Mouse (Mus musculus) spleen, postnatal 36 days (tissue): ENCODE measurements around the gene Ubl3.

Source experiments
- DNase-seq, 2 experiments: peaks; one replicate each; pipeline ENCODE4 v3.0.0; 2022; ENCODE audit warnings: low spot score in 2 of 2, mixed read lengths in 1 of 2

Ubl3 gene

GRCm38 (mm10) chr5:148552187-148553071 lies at the start of gene Ubl3:
Ubl3 (minus strand) TSS chr5:148552789.
- DNase-seq: peak; percentile 83 to 86

GRCm38 (mm10) chr5:148598376-148598775 lies 45.8 kb upstream of the Ubl3 start:
- DNase-seq: no peak

DNA sequence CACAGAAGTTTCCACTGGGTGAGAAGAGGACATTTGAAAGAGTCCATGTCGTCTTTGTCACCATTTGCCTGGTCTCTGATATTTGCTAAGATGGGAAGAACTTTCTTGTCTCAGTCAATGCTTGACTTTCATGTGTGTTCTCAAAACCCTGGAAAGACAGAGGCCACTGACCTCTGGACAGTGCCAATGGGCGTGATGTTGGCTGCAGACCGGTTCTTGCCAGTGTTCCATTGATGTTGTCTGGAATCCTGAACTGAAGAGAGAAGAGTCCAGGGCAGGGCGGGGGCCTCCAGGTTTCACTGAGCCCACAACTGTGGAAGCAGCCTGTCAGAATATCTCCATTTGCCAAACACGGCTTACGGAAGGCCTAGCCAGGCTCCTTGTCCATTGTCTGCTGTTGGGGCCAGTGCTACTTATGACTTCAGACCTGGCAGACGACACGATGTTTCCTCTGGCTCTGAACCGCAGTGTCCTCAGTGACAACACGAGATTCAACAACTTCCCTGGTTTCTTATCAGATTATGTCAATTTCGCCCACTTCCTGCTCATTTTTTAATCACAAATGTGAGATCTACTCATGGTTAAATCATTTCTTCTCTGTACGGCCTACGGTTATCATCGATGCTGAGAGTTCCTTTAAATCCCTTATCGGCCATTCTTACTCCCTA lies 43.6 kb upstream of the Ubl3 start:
- no peak for DNase-seq

- DNase-seq: peak; percentile 57 to 59
Observed at GRCm38 (mm10) chr5:148595459-148595751, 42.8 kb upstream of the Ubl3 start.

GRCm38 (mm10) chr5:148594693-148595458 lies 42.3 kb upstream of the Ubl3 start:
- DNase-seq: no peak

GRCm38 (mm10) chr5:148593607-148594006 lies 41.0 kb upstream of the Ubl3 start:
- no peak for DNase-seq

GRCm38 (mm10) chr5:148591448-148591862 lies 38.9 kb upstream of the Ubl3 start:
- no peak for DNase-seq

DNA sequence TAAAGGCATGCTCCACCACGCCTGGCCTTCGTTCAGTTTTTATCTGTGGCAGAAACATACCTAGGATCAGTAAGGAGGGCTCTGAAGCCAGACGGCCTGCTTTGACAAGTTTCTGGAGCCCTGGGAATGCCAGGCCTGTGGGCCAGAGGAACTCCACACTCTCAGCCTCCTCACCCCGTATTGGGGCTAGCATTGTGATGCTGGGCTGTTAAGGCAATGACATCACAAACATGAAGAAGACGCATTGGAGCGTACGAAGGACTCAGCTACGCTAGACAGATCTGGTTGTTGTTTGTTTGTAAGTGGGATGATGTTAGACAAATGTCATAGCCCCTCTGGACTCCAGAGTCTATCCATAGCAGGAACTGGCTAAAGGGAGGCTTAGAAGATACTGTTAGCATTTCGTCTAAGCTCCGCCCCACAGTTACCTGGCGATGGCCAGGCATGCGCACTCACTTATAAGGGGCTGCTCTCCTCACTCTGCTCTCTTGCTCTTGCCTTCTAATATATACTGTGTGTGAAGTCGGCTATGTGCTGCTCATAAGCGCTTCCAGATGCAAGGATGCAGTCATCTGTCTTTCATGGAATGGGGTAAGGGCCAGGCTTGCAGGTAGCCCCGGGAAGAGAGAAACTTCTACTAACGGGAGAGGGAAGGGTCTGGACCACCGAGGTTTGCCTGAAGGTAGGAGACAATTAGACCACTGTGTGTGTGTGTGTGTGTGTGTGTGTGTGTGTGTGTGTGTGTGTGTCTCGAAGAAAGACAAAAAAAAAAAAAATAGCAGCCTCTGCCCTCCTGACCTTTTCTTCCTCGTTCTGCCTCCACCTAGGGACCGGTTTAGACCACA lies 38.2 kb upstream of the Ubl3 start:
- DNase-seq: no peak

GRCm38 (mm10) chr5:148588987-148589386 lies 36.4 kb upstream of the Ubl3 start:
- DNase-seq: no peak

- DNase-seq: no peak
Observed at GRCm38 (mm10) chr5:148588142-148588650, 35.6 kb upstream of the Ubl3 start.

- no peak for DNase-seq
Observed at GRCm38 (mm10) chr5:148580388-148580985, 27.9 kb upstream of the Ubl3 start.

DNA sequence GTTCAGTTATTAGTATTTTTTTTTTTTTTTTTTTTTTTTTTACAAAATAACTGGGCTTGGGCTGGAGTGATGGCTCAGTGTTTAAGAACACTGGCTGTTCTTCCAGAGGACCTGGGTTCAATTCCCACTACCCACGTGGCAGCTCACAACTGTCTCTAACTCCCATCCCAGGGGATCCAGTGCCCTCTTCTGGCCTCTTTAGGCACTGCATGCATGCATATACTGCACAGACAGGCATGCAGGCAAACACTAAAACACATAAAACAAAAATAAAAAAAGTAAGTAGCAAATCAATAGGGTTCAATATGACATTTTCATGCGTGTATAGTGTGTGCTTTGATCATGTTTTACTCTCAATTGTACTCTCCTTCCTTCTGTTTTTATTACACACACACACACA lies 26.6 kb upstream of the Ubl3 start:
- DNase-seq: no peak

- DNase-seq: no peak
Observed at GRCm38 (mm10) chr5:148578353-148578752, 25.8 kb upstream of the Ubl3 start.

GRCm38 (mm10) chr5:148577278-148577677 lies 24.7 kb upstream of the Ubl3 start:
- DNase-seq: no peak

DNA sequence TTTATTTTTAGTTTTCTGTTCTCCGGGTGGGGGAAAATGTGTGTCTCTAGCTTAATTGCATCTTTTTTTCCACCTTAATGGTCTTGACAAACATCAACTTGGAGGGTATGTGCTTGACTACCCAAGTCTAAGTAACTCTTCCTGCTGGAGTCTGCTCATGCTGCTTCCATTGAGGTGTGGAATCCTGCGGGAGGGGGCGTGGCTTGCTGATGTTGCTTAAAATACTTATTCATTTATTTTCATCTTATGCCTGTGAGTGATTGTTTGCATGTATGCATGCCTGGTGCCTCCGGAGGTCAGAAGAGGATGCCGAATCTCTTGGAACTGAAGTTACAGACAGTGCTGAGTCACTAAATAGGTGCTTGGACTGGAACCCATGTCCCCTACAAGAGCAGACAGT lies 22.6 kb upstream of the Ubl3 start:
- DNase-seq: no peak

DNA sequence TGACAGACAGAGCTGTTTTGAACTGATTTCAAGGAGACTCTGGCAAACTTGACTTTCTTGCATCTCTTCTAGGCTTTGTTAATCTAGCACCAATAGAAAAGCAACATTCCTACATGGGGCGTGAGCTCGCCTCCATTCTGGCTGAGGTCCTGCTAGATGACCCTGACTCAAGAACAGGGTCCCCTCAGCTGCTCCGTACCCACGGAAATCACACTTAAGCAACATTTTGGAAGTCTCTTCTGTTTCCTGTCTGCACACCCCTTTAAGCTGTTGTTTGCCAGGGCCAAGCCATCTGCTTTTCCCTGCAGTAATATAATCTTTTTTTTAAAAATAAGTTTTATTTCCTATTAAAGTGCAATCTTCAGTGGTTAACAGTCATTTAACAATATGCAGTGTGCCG lies 20.1 kb upstream of the Ubl3 start:
- no peak for DNase-seq

DNA sequence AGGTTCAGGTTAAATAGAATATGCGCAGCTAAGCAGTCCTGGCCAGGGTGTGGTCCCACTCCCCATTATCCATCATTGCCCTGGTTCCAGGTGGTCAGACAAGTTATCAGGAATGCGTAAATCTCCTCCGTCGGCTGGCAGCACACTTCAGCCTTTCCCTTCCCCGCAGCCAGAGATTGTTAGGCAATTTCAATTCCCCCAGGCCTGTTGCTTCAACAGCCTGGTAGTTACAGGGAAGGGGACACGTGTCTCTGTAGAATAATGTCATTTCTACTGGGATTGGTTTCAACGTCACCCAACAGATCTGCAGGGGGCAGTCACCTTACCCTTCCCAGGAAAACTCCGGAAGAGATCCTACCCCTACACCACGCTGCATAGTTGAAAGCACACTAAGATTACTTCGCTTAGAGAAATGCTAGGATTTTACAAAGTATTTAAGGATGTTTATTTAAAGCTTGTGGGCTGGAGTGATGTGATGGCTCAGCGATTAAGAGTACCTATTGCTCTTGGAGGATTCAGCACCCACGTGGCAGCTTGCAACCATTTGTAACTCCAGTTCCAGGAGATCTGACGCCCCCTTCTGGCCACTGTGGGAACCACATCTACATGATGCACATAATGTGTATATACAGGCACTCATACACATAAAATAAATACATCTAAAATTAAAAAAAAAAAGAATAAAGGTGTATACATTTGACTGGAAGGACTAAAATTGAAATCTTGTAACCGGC lies 18.1 kb upstream of the Ubl3 start:
- no peak for DNase-seq

DNA sequence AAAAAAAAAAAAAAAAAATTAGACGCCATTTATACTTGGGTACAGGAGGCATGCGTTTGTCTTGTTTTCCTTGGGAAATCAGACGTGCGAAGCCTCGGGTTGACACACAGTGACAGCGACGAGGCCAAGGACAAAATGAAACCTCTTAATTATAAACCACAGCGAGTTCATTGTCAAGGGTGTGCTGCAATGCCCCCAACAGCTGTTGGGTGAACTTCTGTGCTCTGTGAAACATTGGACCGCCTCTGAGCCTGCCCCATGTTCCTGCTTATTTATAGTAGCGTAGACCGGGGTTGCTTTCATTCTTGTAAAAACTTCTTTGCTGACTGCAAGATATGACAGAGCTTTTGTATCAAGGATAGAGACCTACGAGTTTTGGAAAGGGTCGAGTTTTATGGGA lies 16.9 kb upstream of the Ubl3 start:
- no peak for DNase-seq

DNA sequence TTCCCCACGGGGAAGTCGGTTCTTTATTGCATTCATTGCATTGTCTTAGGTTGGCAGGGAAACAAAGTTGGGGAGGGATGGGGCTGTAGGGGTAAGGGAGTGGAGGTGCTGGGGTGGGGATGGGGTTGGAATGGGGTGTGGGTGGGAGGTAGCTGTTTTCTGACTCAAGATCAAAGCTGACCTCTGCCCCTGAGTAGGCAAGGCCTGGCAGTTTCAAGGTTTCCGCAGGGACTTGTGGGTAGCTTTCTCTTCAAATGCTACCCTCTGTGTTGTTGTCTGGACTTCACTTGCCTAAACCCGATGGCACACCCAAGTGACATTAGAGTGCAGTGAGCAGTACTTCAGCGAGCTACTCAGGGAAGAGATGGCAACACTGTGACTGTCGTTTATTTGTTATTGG lies 13.0 kb upstream of the Ubl3 start:
- DNase-seq: no peak

DNA sequence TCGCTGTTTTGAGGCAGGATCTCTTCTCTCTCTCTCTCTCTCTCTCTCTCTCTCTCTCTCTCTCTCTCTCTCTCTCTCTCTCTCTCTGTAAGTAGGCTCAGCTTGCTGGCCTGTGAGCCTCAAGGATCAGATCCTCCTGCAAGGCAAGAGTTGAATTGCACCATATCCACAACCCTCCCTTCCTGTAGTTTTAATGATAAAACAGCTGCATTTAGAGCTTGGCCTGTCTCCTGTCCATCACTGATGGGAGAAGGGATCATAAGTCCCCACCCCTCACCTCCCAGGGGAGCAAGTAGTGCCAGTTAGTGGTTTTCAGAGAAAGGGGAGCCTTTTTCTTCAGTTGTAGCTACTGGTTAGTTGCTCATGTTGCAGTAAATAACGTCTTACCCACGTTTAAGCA lies 11.5 kb upstream of the Ubl3 start:
- DNase-seq: no peak
